Mouse (Mus musculus): ENCODE measurements around the gene Mea1. TPM values are rescaled to one million over a fixed set of nuclear protein-coding genes. Genes with fewer than 3 reads are reported as not detected.

Gene Mea1
- polyA plus RNA-seq, 1 experiment from 2014 or later: 133 TPM

DNA sequence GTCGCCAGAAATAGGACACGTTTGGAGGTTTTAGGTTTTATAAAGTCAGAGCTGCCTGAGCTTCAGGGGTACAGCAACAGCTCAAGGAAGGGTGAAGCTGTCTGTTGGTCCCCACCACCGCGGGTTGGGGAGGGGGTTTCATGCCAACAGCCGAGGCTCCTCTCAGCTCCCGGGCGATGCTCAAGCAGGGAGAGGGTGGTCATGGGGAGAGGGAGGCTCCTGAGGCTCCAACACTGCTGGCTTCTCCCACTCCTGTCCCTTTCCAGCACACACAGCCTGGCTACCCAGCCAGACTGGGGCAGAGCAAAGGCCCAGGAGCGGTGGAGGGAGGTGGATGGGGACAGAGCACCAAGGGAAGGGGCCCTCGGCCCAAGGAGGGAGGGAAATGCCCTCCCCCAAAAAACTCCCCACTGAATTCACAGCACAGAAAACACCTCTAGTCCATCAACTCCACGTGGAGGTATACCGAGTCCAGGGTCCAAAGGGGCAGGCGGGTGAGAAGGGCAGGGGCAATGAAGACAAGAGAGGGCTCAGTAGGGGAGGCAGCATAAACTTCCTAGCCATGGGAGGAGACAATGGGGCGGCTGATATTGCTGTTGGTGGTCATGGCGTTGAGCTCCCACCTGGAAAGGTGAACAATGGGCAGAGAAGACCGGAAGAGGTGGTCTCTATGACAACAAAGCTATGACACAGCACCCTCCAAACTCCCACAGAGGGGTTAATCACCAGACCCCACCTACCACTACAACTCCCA is 3.9 kb upstream of the Mea1 start:
- Histone ChIP-seq H3K27me3 (replicated peaks) (no peaks in the 10 kb centered on the region), H3K4me1 (replicated peaks) (peaks cover 34% of the 10 kb centered on the region), H3K9me3 (no peaks in the 10 kb centered on the region), H3K4me3 (replicated peaks) (peak overlapping the region; percentile 77), H3K4me2 (replicated peaks) (peak overlapping the region; percentile 76), H3K9ac (peak overlapping the region; percentile 45), H3K36me3 (peaks cover 38% of the 10 kb centered on the region), H3K27ac (peak overlapping the region; percentile 62)
- WGBS: 25% methylated on average over 15 of the region's 15 CpGs
- peak; percentile 44 for ATAC-seq

DNA sequence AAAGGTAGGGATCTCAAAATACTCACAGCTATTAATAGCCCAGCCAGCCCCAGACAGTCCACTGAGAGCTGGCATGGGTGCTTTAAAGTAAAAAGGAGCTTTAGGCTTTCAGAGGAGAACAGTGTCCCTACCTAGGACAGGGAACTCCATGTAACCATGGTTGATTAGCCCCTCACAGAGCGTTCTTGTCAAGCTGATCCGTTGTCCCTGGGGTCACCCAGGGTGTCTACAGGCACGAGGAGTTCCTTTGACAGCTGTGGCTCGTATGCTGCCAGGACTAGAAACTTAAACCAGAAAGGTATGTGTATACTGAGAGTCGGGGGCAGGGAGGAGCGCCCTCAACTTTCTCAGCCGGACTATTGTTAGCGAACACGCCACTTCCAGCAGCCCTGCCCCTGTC is 318 bp downstream of the Mea1 start:
- WGBS: 53% methylated on average over 9 of the region's 9 CpGs
- peak overlapping the region; percentile 76 for H3K9ac ChIP-seq
- no peak overlapping the region for H3K27ac ChIP-seq
- no peaks in the 10 kb centered on the region for H3K9me3 ChIP-seq
- no peaks in the 10 kb centered on the region for H3K27me3 ChIP-seq (replicated peaks)
- peaks cover 34% of the 10 kb centered on the region for H3K4me1 ChIP-seq (replicated peaks)
- H3K4me3 ChIP-seq (replicated peaks): peak overlapping the region; percentile 89; the same call in 1 of the 2 replicates
- H3K4me2 ChIP-seq (replicated peaks): peak overlapping the region; percentile 71
- peaks cover 36% of the 10 kb centered on the region for H3K36me3 ChIP-seq
- ATAC-seq: no peak

DNA sequence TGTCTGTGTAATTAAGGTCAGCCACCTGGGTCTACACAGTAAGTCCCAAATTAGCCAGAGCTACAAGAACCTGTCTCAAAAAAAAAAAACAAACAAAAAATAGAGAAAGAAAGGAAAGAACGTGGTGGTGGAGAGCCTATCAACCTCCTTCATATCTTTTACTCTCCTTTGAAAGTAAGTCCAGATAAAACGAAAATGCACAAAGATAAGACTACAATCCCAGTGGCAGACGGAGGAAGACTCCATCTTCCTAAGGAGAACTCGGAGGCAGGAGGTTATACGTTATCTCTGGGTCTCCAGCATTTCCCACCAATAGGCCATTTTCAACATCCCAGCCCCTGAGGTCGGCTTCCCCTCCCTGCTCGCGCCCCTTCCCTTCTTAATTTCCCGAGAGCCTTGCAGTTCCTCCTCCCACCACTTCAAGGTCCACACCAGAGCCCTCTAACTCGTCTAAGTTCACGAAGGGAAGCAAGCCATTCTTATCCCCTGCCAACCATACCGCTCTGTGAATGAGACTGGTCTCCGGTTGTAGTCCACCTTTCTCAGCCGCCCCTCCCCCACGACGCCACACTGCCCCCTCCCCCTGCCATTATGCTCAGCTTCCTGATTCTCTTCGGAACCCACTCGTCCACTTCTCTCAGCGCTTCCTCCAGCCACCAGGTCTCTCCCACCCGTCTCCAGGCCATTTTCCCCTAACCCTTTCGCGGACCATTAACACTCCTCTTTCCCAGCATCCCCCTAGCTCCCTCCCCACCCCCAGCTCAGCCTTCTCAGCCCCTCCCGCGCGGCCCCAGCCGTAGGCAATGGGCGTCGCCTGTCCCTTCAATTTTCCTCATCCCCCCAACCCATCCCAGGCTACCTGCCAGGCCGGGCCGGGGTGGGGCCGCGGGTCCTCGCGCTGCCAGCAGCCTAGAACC is 1.5 kb downstream of the Mea1 start:
- H3K27ac ChIP-seq: peak overlapping the region; percentile 93
- WGBS: under 1% methylated on average over 34 of the region's 34 CpGs
- H3K27me3 ChIP-seq (replicated peaks): no peaks in the 10 kb centered on the region
- peak overlapping the region; percentile 71 for H3K4me2 ChIP-seq (replicated peaks)
- H3K9me3 ChIP-seq: no peaks in the 10 kb centered on the region
- peaks cover 42% of the 10 kb centered on the region for H3K36me3 ChIP-seq
- no peak; the same call in none of the 2 replicates for ATAC-seq
- H3K4me1 ChIP-seq (replicated peaks): peaks cover 25% of the 10 kb centered on the region
- peak overlapping the region; percentile 76 for H3K9ac ChIP-seq
- H3K4me3 ChIP-seq (replicated peaks): peak overlapping the region; percentile 89

DNA sequence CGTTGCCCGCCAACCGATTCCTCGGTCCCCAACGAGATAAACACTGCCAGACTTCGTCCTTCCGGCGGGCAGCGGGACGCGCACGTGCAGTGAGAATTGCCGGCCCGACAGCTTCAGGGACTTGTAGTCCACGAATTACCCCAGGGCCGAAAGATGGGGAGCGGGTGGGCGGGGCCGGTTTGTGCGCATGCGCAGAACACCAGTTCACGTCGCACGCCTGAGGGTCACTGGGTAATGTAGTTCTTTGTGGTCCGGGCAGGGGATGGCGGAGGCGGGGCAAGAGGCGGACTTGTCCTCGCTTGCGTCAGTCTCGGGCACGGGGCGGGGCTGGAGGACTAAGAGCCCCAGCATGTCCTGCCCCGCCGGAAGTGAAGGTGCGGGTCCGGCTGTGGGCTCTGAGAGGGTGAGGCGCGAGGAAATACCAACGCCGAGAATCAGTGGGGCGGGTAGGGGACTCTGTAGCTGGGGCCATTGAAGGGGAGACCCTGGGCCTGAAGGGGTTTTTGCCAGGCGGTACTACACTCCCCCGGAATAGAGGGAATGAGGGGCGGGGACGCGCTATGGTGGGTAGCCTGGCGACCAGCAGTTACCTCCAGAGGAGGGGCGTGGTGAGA is 2.3 kb downstream of the Mea1 start, which contains the start of gene Klhdc3:
Klhdc3 (minus strand) TSS at position 155 of the 614 bp plus-strand sequence.
- ATAC-seq: peak; percentile 99
- Histone ChIP-seq H3K27me3 (replicated peaks) (no peaks in the 10 kb centered on the region), H3K9ac (peak within 1 kb of the TSS; percentile 76), H3K9me3 (no peaks in the 10 kb centered on the region), H3K4me3 (replicated peaks) (peak within 1 kb of the TSS; percentile 89), H3K4me1 (replicated peaks) (peaks cover 23% of the 10 kb centered on the region), H3K36me3 (peaks cover 47% of the 10 kb centered on the region), H3K27ac (peak within 1 kb of the TSS; percentile 93), H3K4me2 (replicated peaks) (peak within 1 kb of the TSS; percentile 92)
- WGBS: under 1% methylated on average over 49 of the region's 49 CpGs

DNA sequence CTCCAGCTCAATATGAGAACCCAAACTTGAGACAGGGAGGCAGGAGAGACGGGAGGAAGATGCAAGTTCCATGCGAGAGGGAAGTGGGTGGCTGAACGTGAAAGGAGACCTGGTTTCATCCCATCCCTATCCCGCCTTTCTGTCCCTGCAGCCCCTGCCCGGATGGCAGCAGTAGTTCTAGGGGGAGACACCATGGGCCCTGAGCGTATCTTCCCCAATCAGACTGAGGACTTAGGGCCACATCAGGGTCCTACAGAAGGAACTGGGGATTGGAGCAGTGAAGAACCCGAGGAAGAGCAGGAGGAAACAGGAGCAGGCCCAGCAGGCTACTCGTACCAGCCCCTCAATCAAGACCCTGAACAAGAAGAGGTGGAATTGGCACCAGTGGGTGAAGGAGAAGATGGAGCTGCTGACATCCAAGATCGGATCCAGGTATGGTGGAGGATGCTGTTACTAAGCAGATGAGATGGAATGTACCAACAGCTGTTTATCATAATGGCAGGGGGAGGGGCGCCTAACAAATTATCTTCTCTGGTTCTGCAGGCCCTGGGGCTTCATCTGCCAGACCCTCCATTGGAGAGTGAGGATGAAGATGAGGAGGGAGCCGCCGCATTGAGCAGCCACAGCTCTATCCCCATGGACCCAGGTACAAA is 3.0 kb downstream of the Mea1 start:
- H3K9ac ChIP-seq: peak overlapping the region; percentile 58
- 23% methylated on average over 12 of the region's 12 CpGs for WGBS
- H3K4me2 ChIP-seq (replicated peaks): peak overlapping the region; percentile 92
- H3K36me3 ChIP-seq: peaks cover 46% of the 10 kb centered on the region
- peak overlapping the region; percentile 54; the same call in 1 of the 2 replicates for H3K27ac ChIP-seq
- no peak for ATAC-seq
- no peaks in the 10 kb centered on the region for H3K9me3 ChIP-seq
- peak overlapping the region; percentile 89 for H3K4me3 ChIP-seq (replicated peaks)
- no peaks in the 10 kb centered on the region for H3K27me3 ChIP-seq (replicated peaks)
- H3K4me1 ChIP-seq (replicated peaks): peaks cover 23% of the 10 kb centered on the region

DNA sequence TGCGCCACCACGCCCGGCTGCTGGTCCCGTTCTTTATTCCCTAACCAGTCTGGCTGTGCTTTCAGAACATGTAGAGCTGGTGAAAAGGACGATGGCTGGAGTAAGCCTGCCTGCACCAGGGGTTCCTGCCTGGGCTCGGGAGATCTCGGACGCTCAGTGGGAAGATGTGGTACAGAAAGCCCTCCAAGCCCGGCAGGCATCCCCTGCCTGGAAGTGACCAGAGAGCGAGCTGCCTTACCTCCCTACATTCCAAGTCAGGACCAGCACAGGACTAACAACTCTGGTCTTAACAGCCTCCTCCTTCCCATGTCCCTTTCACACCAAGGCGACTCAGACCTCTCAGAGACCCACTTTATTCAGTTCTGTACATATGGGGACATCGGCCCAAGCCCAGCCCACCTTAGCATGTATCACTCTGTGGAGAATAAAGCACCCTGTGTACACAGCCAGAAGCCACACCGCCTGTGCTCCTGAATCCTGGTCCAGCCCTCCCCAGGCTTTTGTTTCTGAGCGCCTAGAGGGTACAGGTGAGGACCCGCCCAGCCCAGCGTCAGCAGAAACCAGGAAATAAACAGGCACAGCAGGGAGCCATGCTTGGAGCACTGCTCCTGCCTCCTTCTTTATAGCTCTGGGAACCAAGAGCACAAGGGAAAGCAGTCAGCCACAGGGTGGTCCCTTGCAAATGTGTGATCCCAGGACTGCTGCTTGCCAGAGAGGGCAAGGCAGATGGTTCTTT is 4.2 kb downstream of the Mea1 start:
- ATAC-seq: no peak
- H3K36me3 ChIP-seq: peaks cover 48% of the 10 kb centered on the region
- H3K27me3 ChIP-seq (replicated peaks): no peaks in the 10 kb centered on the region
- 80% methylated on average over 16 of the region's 16 CpGs for WGBS
- H3K9me3 ChIP-seq: no peaks in the 10 kb centered on the region
- H3K4me3 ChIP-seq (replicated peaks): no peak overlapping the region
- peaks cover 23% of the 10 kb centered on the region for H3K4me1 ChIP-seq (replicated peaks)
- no peak overlapping the region for H3K4me2 ChIP-seq (replicated peaks)
- no peak overlapping the region for H3K9ac ChIP-seq
- H3K27ac ChIP-seq: no peak overlapping the region

DNA sequence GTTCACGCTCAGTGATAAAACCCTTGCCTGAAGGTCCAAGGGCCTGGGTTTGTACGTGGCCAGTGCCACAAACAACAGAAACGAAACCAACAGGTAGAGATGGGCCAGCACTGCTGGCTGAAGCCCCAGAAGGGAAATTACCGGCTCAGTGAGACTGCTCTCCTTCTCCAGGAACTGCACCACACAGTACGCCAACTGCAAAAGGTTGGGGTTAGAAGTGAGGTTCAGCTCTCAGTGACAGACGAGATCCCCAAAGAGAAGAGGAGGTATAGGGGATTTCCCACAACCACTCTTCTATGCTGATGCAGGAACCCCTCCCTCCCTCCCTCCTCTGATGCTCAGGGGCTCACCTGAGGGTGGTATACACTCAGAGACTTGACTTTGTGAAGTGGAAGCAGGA is 7.3 kb downstream of the Mea1 start:
- no peak overlapping the region for H3K27ac ChIP-seq
- no peak overlapping the region for H3K4me3 ChIP-seq (replicated peaks)
- no peaks in the 10 kb centered on the region for H3K27me3 ChIP-seq (replicated peaks)
- WGBS: 89% methylated on average over 6 of the region's 6 CpGs
- no peak for ATAC-seq
- no peak overlapping the region for H3K9ac ChIP-seq
- peaks cover 46% of the 10 kb centered on the region for H3K36me3 ChIP-seq
- no peak overlapping the region for H3K4me2 ChIP-seq (replicated peaks)
- no peaks in the 10 kb centered on the region for H3K9me3 ChIP-seq
- peaks cover 9% of the 10 kb centered on the region for H3K4me1 ChIP-seq (replicated peaks)

DNA sequence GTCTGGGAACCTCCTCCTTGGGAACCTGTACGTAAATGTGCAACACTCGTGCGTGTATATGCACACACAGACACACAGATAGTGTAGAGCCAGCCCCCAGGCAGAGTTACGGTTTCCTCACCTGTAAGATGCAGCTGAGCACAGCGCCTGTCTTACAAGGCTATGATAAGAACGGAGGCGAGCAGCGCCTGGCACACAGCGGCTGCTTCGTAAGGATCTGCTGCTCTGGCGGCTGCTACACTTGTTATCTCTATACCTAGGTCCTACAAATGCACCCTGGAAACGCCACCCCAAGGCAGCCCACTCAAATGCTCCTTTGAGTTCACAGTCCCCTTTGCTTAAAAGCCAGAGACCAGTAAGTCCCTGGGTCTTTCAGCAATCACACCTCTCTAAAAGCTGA is 12.1 kb downstream of the Mea1 start:
- Histone ChIP-seq H3K9ac (no peak overlapping the region), H3K9me3 (no peaks in the 10 kb centered on the region), H3K36me3 (peaks cover 20% of the 10 kb centered on the region), H3K27ac (no peak overlapping the region), H3K4me1 (replicated peaks) (no peaks in the 10 kb centered on the region), H3K4me2 (replicated peaks) (no peak overlapping the region), H3K4me3 (replicated peaks) (no peak overlapping the region), H3K27me3 (replicated peaks) (no peaks in the 10 kb centered on the region)
- ATAC-seq: no peak
- WGBS: 90% methylated on average over 12 of the region's 12 CpGs

DNA sequence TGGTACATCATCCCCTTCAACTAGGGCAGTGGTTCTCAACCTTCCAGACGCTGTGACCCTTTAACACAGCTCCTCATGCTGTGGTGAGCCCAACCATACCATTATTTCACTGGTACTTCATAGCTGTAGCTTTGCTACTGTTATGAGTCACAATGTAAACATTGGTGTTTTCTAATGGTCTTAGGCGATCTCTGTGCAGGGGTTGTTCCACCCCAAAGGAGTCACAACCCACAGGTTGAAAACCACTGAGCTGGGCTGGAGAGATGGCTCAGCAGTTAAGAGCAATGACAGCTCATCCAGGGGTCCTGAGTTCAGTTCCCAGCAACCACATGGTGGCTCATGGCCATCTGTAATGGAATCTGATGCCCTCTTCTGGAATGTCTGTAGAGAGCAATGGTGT is 12.8 kb downstream of the Mea1 start:
- H3K9ac ChIP-seq: no peak overlapping the region
- H3K27me3 ChIP-seq (replicated peaks): no peaks in the 10 kb centered on the region
- WGBS: 74% methylated on average over 2 of the region's 2 CpGs
- no peaks in the 10 kb centered on the region for H3K4me1 ChIP-seq (replicated peaks)
- H3K36me3 ChIP-seq: peaks cover 14% of the 10 kb centered on the region
- no peaks in the 10 kb centered on the region for H3K9me3 ChIP-seq
- no peak overlapping the region for H3K27ac ChIP-seq
- H3K4me3 ChIP-seq (replicated peaks): no peak overlapping the region
- H3K4me2 ChIP-seq (replicated peaks): no peak overlapping the region
- ATAC-seq: no peak

DNA sequence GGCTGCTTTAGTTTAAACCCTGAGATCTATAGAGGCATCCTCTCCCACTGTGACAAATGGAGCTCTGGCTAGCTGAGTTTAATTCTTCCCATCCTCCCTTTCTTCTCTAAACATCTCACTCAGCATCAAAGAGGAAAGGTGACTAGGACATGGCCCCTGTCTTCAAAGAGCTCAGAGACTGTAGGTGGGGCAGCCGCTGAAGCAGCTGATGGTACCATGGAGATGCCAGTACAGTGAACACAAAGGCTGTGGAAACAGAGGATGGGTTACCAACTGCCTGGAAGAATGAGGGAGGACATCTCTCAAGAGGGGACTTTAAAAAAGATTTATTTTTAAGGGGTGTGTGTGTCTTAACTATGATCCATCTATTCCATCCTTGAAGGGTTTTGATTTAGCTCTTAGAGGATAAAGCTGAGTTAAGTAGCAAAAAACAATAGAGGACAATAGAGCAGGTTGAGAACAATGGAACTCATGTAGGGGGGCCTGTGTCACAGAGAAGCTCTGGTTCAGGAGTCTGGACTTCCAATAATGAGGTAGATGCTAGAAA is 16.0 kb downstream of the Mea1 start:
- Histone ChIP-seq H3K9me3 (no peaks in the 10 kb centered on the region), H3K27me3 (replicated peaks) (no peaks in the 10 kb centered on the region), H3K4me1 (replicated peaks) (0 out of 2 replicates have a peak, but pooled peaks cover 2% of the 10 kb centered on the region), H3K36me3 (peaks cover 3% of the 10 kb centered on the region; the same call in 1 of the 2 replicates), H3K4me3 (replicated peaks) (no peak overlapping the region), H3K4me2 (replicated peaks) (no peak overlapping the region), H3K9ac (no peak overlapping the region), H3K27ac (no peak overlapping the region)
- 85% methylated on average over 1 of the region's 1 CpGs for WGBS
- ATAC-seq: no peak

DNA sequence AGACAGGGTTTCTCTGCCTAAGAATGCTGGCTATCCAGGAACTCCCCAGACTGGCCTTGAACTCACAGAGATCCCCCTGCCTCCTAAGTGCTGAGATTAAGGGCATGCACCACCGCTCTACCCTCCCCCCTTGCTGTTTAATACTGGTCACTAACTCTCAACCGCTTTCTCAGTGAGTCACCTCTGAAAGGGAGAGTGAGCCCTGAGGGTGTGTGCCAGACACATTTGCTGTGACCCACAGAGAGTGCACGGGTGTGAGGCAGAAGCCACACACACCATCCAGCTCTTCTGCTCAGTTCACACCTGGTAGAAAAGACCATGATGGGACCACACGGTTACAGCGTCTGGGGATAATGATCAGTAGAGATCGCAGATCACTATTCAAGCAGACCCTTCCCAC is 19.9 kb downstream of the Mea1 start:
- no peak for ATAC-seq

More for the DNA sequence above, 19.9 kb downstream of the Mea1 start:
- Histone ChIP-seq H3K9me3 (no peaks in the 10 kb centered on the region), H3K9ac (no peak overlapping the region), H3K27me3 (replicated peaks) (no peaks in the 10 kb centered on the region), H3K27ac (no peak overlapping the region), H3K36me3 (peaks cover 5% of the 10 kb centered on the region; the same call in 1 of the 2 replicates), H3K4me1 (replicated peaks) (peaks cover 29% of the 10 kb centered on the region), H3K4me2 (replicated peaks) (no peak overlapping the region), H3K4me3 (replicated peaks) (no peak overlapping the region)
- WGBS: 84% methylated on average over 6 of the region's 6 CpGs

All from intestine, embryonic 15.5 days (tissue).